Mouse (Mus musculus) midbrain, postnatal 0 days (tissue): Measurements from ENCODE around the gene Actc1. TPM values are rescaled to one million over a fixed set of nuclear protein-coding genes. Genes with fewer than 3 reads are reported as not detected.

Experiments used
- ATAC-seq: fragments of 200-750 bp; cut with Nextera tagmentation; 2 replicates; pipeline ENCODE4 v1.8.0; 2017; ENCODE audit warnings: moderate number of reproducible peaks, mild to moderate bottlenecking, moderate TSS enrichment, moderate library complexity; ENCODE audit not compliant: low FRiP score
- DNase-seq: peaks from one replicate; pipeline ENCODE4 v3.0.0-alpha.2; 2015; ENCODE audit warnings: low spot score
- H3K27ac ChIP-seq: fragments of 300-500 bp; sonication (generic); 2 replicates; pipeline ENCODE4 v1.5.1; 2014; ENCODE audit warnings: low read depth, mild to moderate bottlenecking, low read length, mixed read lengths
- H3K27me3 ChIP-seq: fragments of 300-500 bp; sonication (generic); 2 replicates; pipeline ENCODE4 v1.6.1; 2014; ENCODE audit warnings: low read length, control low read depth, mixed read lengths; ENCODE audit not compliant: insufficient read depth
- H3K36me3 ChIP-seq: fragments of 300-500 bp; sonication (generic); 2 replicates; pipeline ENCODE4 v1.6.1; 2014; ENCODE audit warnings: low read length, control low read depth, mixed read lengths; ENCODE audit not compliant: insufficient read depth
- H3K4me1 ChIP-seq: fragments of 300-500 bp; sonication (generic); 2 replicates; pipeline ENCODE4 v1.6.1; 2014; ENCODE audit warnings: mild to moderate bottlenecking, control low read depth, antibody characterized with exemption, low read length, mixed read lengths; ENCODE audit not compliant: insufficient read depth
- H3K4me2 ChIP-seq: fragments of 300-500 bp; sonication (generic); 2 replicates; pipeline ENCODE4 v1.6.1; 2014; ENCODE audit warnings: low read depth, mild to moderate bottlenecking, low read length, mixed read lengths; ENCODE audit not compliant: poor library complexity, severe bottlenecking
- H3K4me3 ChIP-seq: fragments of 300-500 bp; sonication (generic); 2 replicates; pipeline ENCODE4 v1.5.1; 2014; ENCODE audit warnings: low read depth, mild to moderate bottlenecking, low read length, moderate library complexity
- H3K9ac ChIP-seq: fragments of 300-500 bp; sonication (generic); replicated peaks from 2 replicates; pipeline ENCODE4 v1.6.1; 2014; ENCODE audit warnings: mild to moderate bottlenecking, low read length, moderate library complexity, mixed read lengths; ENCODE audit not compliant: poor library complexity, severe bottlenecking
- H3K9me3 ChIP-seq: fragments of 300-500 bp; sonication (generic); 2 replicates; pipeline ENCODE4 v1.6.1; 2016; ENCODE audit warnings: low read length, control low read depth
- CTCF ChIP-seq: IDR thresholded peaks from 2 replicates; pipeline ENCODE4 v1.5.1; 2016; ENCODE audit warnings: antibody characterized with exemption, mild to moderate bottlenecking
- WGBS: fragments of 180-500 bp; shearing (Covaris S2); extraction: QIAGEN DNeasy Blood & Tissue Kit; methylation state at CpG from one replicate; pipeline ENCODE4 v1.1.7; 2014; 5-methylcytosine and 5-hydroxymethylcytosine counted together
- polyA plus RNA-seq: library from polyadenylated mRNA; unstranded; fragments of >200 nt; fragmentation: Nextera tagmentation; extraction: Ambion mirVana; gene quantifications from 2 replicates; pipeline ENCODE4 v1.2.1, GENCODE M21; 2015
- total RNA-seq: library from RNA; depleted of rRNA; stranded (reverse); fragments of >200 nt; gene quantifications from 2 replicates; pipeline ENCODE4 v1.2.3, GENCODE M21; 2014

Actc1 gene
- total and polyA plus RNA-seq, 2 experiments from 2014 or later = 0.17 to 2.6 TPM

GRCm38 (mm10) chr2:114071876-114072275, 18.5 kb upstream of the Actc1 start:
- Histone ChIP-seq H3K4me2 (no peak overlapping the region), H3K4me1 (no peaks in the 10 kb centered on the region), H3K4me3 (no peak overlapping the region), H3K9ac (no peak overlapping the region), H3K9me3 (no peaks in the 10 kb centered on the region), H3K36me3 (no peaks in the 10 kb centered on the region), H3K27ac (no peak overlapping the region), H3K27me3 (no peaks in the 10 kb centered on the region)
- WGBS = 89% methylated on average over 2 of the region's 2 CpGs
- no peak for DNase-seq
- ATAC-seq = no peak
- TF ChIP-seq CTCF = no peak

DNA sequence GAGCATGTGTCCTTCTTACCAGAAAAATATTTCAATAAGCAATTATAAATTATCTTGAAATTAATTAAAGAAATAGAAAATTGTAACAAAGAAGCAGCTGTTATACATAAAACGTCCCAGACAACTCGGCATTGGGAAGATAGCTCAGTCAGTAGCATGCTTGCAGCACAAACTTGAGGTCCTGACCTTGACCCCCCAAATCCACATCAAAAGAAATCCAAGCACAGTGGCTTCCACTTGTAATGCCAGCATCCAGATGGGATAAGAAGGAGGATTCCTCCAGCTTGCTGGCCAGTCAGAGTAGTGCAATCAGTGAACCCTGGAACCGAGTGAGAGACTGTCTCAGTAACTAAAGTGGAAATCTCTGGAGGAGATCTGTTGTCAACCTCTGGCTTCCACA, 12.9 kb upstream of the Actc1 start:
- H3K36me3 ChIP-seq = no peaks in the 10 kb centered on the region
- no peaks in the 10 kb centered on the region for H3K9me3 ChIP-seq
- ATAC-seq = no peak
- TF ChIP-seq CTCF = no peak
- H3K27me3 ChIP-seq = no peaks in the 10 kb centered on the region
- WGBS = 74% methylated on average over 3 of the region's 3 CpGs
- H3K4me3 ChIP-seq = no peak overlapping the region
- H3K4me2 ChIP-seq = no peak overlapping the region
- no peak overlapping the region for H3K9ac ChIP-seq
- H3K4me1 ChIP-seq = no peaks in the 10 kb centered on the region
- H3K27ac ChIP-seq = no peak overlapping the region
- no peak for DNase-seq

GRCm38 (mm10) chr2:114064004-114064403, 10.7 kb upstream of the Actc1 start:
- no peak overlapping the region for H3K4me3 ChIP-seq
- H3K36me3 ChIP-seq = no peaks in the 10 kb centered on the region
- no peak for DNase-seq
- no peak overlapping the region for H3K9ac ChIP-seq
- no peak for TF ChIP-seq CTCF
- ATAC-seq = no peak
- no peak overlapping the region for H3K27ac ChIP-seq
- no peaks in the 10 kb centered on the region for H3K9me3 ChIP-seq
- no peaks in the 10 kb centered on the region for H3K27me3 ChIP-seq
- H3K4me1 ChIP-seq = peaks cover 4% of the 10 kb centered on the region; the same call in 1 of the 2 replicates
- no peak overlapping the region for H3K4me2 ChIP-seq
- WGBS = 71% methylated on average over 2 of the region's 2 CpGs

DNA sequence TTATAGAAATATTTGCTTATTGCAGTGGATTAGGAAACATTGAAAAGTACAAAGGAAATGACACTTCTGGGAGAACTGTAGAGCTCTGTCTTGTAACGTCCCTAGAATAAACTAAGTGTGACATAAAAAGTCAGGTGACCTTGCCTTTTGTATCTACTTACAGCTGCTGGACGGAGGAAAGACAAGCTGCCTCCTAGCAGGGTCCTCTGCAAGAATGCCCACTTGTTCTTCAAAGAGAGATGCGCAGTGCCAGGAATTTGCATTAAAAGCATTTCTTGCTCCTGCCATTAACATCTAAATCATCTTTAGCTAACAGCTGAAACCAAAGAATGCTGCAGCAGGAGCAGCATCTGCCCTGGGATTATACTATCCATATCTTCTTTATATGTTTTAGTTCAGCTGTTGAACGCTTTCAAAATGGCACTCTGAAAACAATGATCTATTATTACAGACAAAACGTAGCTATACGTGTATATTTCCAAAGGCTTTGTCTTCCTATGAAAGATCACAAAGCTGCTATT, 6.8 kb upstream of the Actc1 start:
- ATAC-seq (no peak), DNase-seq (no peak)
- H3K36me3 ChIP-seq = no peaks in the 10 kb centered on the region
- no peak overlapping the region for H3K27ac ChIP-seq
- H3K4me3 ChIP-seq = no peak overlapping the region
- H3K4me1 ChIP-seq = peaks cover 4% of the 10 kb centered on the region
- 26% methylated on average over 6 of the region's 6 CpGs for WGBS
- H3K4me2 ChIP-seq = no peak overlapping the region
- H3K9ac ChIP-seq = no peak overlapping the region
- no peak for TF ChIP-seq CTCF
- H3K9me3 ChIP-seq = no peaks in the 10 kb centered on the region
- no peaks in the 10 kb centered on the region for H3K27me3 ChIP-seq

DNA sequence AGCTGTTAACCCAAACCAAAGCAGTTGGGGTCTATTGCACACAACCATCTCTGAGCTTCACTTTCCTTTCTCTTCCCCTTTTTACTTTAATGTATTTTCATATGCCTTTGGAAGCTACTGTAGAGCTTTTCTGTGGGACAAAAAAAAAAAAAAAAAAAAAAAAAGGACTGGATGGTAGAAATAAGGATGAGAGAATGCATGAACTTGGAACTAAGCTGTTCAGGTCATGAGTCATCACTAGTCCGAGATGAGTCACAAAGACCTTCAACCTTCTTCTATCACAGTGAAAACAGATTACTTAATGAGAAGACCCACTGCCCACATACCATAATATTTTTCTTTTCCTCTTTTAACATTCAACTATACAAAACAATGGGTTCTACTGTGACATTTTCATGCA, 6.3 kb upstream of the Actc1 start:
- 47% methylated on average over 1 of the region's 1 CpGs for WGBS
- Histone ChIP-seq H3K36me3 (no peaks in the 10 kb centered on the region), H3K9ac (no peak overlapping the region), H3K27ac (no peak overlapping the region), H3K4me1 (peaks cover 4% of the 10 kb centered on the region), H3K4me3 (no peak overlapping the region), H3K27me3 (no peaks in the 10 kb centered on the region), H3K4me2 (no peak overlapping the region), H3K9me3 (no peaks in the 10 kb centered on the region)
- no peak for TF ChIP-seq CTCF
- no peak for ATAC-seq
- DNase-seq = no peak

DNA sequence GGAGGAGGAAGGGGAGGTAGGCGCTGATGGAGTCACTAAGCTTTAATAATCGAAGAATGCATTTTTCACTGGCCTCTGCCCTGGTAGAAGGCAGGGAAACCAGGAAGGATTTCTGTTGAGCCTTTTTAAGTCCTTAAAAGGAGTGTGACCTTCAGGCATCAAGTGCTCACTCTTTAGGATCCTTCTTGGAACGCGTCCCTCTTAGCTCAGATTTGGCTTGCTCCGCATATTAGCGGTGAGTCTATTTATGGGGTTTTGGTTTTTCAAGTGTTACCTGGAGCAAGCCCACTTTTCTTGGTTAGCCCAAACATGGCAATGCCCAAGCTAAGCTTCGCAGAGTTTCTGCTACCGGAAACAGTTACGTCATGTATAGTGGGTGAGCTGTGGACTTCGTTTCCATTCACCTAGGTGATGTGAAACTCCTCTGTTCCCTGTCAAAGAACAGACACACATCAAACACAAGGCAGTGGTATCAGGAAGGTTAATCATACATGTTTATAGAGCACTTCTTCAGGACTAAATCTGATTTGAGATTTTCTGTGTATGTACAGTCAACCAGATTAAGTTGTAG, 5.0 kb upstream of the Actc1 start:
- Histone ChIP-seq H3K4me3 (no peak overlapping the region), H3K9ac (no peak overlapping the region), H3K4me1 (peaks cover 4% of the 10 kb centered on the region), H3K4me2 (no peak overlapping the region), H3K36me3 (no peaks in the 10 kb centered on the region), H3K27ac (no peak overlapping the region), H3K27me3 (no peaks in the 10 kb centered on the region), H3K9me3 (no peaks in the 10 kb centered on the region)
- no peak for TF ChIP-seq CTCF
- WGBS = 90% methylated on average over 10 of the region's 10 CpGs
- DNase-seq = no peak
- ATAC-seq = no peak
